Mouse (Mus musculus): ENCODE measurements at regions not wholly inside any gene's neighbourhood (a gene's known extent, or its start where the extent isn't known, plus 50 kb on each side); places are given as distances from the start of the nearest gene placed in this dataset.

DNA sequence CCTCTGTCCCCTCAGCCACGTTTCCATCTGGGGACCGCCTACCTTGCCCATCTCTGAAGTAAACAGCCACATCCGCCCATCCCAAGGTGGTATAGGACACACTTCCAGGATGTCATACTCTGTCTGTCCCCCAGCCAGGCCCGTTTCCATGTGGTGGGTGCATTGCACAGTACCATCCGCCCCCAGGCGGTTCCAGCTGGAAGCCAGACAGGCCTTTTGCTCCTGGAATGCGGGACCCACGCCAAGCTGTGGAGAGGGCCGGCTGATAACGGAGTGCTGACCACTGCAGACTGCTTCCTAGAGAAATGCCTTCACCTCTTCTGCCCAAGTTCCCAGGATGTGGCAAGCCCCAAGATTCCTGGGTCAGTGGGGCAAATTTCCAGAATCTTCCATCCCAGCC lies 65.1 kb upstream of the Ptpn1 start:
- Histone ChIP-seq H3K27ac (ENCODE audit: insufficient read depth, low read depth, low read length, poor library complexity, severe bottlenecking) (no peak overlapping the region), H3K9ac (ENCODE audit: insufficient read depth, low read depth, low read length, poor library complexity, severe bottlenecking) (no peak overlapping the region), H3K36me3 (ENCODE audit: control insufficient read depth, insufficient read depth, low read length, poor library complexity, severe bottlenecking) (no peaks in the 10 kb centered on the region), H3K4me1 (ENCODE audit: control insufficient read depth in 2 of 2, insufficient read depth in 2 of 2, low read length in 2 of 2, poor library complexity in 1 of 2) (peaks cover 0 to 2% of the 10 kb centered on the region in 2 experiments; a peak in 1 of 4 replicates), H3K9me3 (ENCODE audit: control insufficient read depth, insufficient read depth, low read depth, low read length) (no peaks in the 10 kb centered on the region), H3K4me3 (ENCODE audit: insufficient read depth in 1 of 2, low read depth in 1 of 2, low read length in 2 of 2, poor library complexity in 1 of 2, severe bottlenecking in 1 of 2) (no peak overlapping the region; a peak in 1 of 4 replicates)
- in situ Hi-C loops (cut with MboI; ENCODE audit: low sequenced_read_pairs in 2 of 2, unreplicated experiment in 2 of 2), result no loop called here
- DNase-seq (ENCODE audit: low read depth, low spot score), result no peak
- no peak for TF ChIP-seq ZC3H11A (IDR thresholded peaks at IDR 0.05; ENCODE audit: borderline replicate concordance, low read depth, low read length)
- TF ChIP-seq ZNF384 (IDR thresholded peaks at IDR 0.05; ENCODE audit: low read depth, low read length), result no peak
- no peak for TF ChIP-seq MAFK (IDR thresholded peaks at IDR 0.05; ENCODE audit: insufficient read depth, low read depth, low read length)
- no peak for TF ChIP-seq CHD2 (IDR thresholded peaks at IDR 0.05; ENCODE audit: low read depth, low read length)
- no peak for TF ChIP-seq HCFC1 (IDR thresholded peaks at IDR 0.05; ENCODE audit: borderline replicate concordance, insufficient read depth, low read length)

DNA sequence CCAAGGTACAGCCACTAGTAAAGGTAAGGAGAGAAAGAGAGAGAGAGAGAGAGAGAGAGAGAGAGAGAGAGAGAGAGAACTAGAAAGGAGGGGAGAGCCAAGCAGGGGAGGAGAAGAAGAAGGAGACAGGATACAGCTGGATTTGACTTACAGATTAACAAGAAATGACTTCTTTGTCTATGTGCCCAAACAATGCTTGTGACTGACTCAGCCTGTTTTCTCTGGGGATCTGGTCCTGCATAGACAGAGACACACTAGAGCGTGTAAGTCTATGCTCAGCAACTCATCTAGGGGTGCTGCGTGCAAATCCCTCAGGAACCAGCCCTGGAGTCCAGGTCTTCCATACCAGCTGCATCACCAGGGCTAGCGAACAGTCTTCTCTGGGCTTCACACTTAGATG lies 66.3 kb upstream of the Ptpn1 start:
- TF ChIP-seq HCFC1 (IDR thresholded peaks at IDR 0.05; ENCODE audit: borderline replicate concordance, insufficient read depth, low read length) (no peak), ZNF384 (IDR thresholded peaks at IDR 0.05; ENCODE audit: low read depth, low read length) (no peak), ZC3H11A (IDR thresholded peaks at IDR 0.05; ENCODE audit: borderline replicate concordance, low read depth, low read length) (no peak), CHD2 (IDR thresholded peaks at IDR 0.05; ENCODE audit: low read depth, low read length) (no peak), MAFK (IDR thresholded peaks at IDR 0.05; ENCODE audit: insufficient read depth, low read depth, low read length) (no peak)
- H3K4me3 ChIP-seq (ENCODE audit: insufficient read depth in 1 of 2, low read depth in 1 of 2, low read length in 2 of 2, poor library complexity in 1 of 2, severe bottlenecking in 1 of 2), result no peak overlapping the region
- no peak overlapping the region for H3K9ac ChIP-seq (ENCODE audit: insufficient read depth, low read depth, low read length, poor library complexity, severe bottlenecking)
- no peak overlapping the region for H3K27ac ChIP-seq (ENCODE audit: insufficient read depth, low read depth, low read length, poor library complexity, severe bottlenecking)
- no peaks in the 10 kb centered on the region for H3K9me3 ChIP-seq (ENCODE audit: control insufficient read depth, insufficient read depth, low read depth, low read length)
- in situ Hi-C loops (cut with MboI; ENCODE audit: low sequenced_read_pairs in 2 of 2, unreplicated experiment in 2 of 2), result no loop called here
- H3K4me1 ChIP-seq (ENCODE audit: control insufficient read depth in 2 of 2, insufficient read depth in 2 of 2, low read length in 2 of 2, poor library complexity in 1 of 2), result peaks cover 0 to 2% of the 10 kb centered on the region in 2 experiments; a peak in 1 of 4 replicates
- H3K36me3 ChIP-seq (ENCODE audit: control insufficient read depth, insufficient read depth, low read length, poor library complexity, severe bottlenecking), result no peaks in the 10 kb centered on the region
- DNase-seq (ENCODE audit: low read depth, low spot score), result no peak

DNA sequence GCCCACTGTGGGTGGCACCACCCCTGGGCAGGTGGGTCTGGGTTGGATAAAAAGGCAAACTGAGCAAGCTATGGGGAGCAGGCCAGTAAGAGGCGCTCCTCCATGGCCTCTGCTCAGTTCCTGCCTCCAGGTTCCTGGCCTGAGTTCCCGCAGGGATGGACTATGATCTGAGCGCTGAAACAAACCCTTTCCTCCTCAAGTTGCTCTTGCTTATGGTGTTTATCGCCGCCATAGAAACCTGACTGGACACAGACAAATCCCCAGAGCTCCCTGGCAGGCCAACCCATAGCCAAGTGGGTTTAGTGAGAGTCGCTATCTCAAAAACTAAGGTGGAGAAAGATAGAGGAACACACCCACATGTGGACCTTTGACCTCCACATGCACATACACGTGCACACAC lies 67.2 kb upstream of the Ptpn1 start:
- TF ChIP-seq HCFC1 (IDR thresholded peaks at IDR 0.05; ENCODE audit: borderline replicate concordance, insufficient read depth, low read length) (no peak), ZNF384 (IDR thresholded peaks at IDR 0.05; ENCODE audit: low read depth, low read length) (no peak), CHD2 (IDR thresholded peaks at IDR 0.05; ENCODE audit: low read depth, low read length) (no peak), MAFK (IDR thresholded peaks at IDR 0.05; ENCODE audit: insufficient read depth, low read depth, low read length) (no peak), ZC3H11A (IDR thresholded peaks at IDR 0.05; ENCODE audit: borderline replicate concordance, low read depth, low read length) (no peak)
- Histone ChIP-seq H3K4me1 (ENCODE audit: control insufficient read depth in 2 of 2, insufficient read depth in 2 of 2, low read length in 2 of 2, poor library complexity in 1 of 2) (peaks cover 0 to 2% of the 10 kb centered on the region in 2 experiments; a peak in 1 of 4 replicates), H3K4me3 (ENCODE audit: insufficient read depth in 1 of 2, low read depth in 1 of 2, low read length in 2 of 2, poor library complexity in 1 of 2, severe bottlenecking in 1 of 2) (no peak overlapping the region), H3K9me3 (ENCODE audit: control insufficient read depth, insufficient read depth, low read depth, low read length) (no peaks in the 10 kb centered on the region), H3K9ac (ENCODE audit: insufficient read depth, low read depth, low read length, poor library complexity, severe bottlenecking) (no peak overlapping the region), H3K27ac (ENCODE audit: insufficient read depth, low read depth, low read length, poor library complexity, severe bottlenecking) (no peak overlapping the region), H3K36me3 (ENCODE audit: control insufficient read depth, insufficient read depth, low read length, poor library complexity, severe bottlenecking) (no peaks in the 10 kb centered on the region)
- DNase-seq (ENCODE audit: low read depth, low spot score), result no peak
- in situ Hi-C loops (cut with MboI; ENCODE audit: low sequenced_read_pairs in 2 of 2, unreplicated experiment in 2 of 2), result no loop called here

DNA sequence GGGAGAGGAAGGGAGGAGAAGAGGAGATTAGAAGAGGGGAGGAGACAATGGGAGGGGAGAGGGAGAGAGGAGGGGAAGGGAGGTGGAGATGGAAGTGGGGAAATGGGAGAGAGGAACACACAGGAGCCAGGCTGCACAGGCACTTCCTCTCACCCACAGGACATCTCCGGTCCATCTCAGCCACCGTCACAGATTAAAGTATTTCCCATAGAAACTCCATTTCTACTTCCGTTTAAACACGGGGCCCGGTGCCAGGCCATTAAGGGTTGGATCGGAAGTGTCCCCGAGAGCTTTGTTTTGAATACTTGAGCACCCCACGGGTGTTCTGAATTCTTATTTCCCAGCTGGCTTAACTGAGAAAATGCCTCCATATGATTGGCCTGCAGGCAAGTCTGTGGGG lies 67.6 kb upstream of the Ptpn1 start:
- no peaks in the 10 kb centered on the region for H3K9me3 ChIP-seq (ENCODE audit: control insufficient read depth, insufficient read depth, low read depth, low read length)
- H3K4me3 ChIP-seq (ENCODE audit: insufficient read depth in 1 of 2, low read depth in 1 of 2, low read length in 2 of 2, poor library complexity in 1 of 2, severe bottlenecking in 1 of 2), result no peak overlapping the region
- no peak overlapping the region for H3K9ac ChIP-seq (ENCODE audit: insufficient read depth, low read depth, low read length, poor library complexity, severe bottlenecking)
- no peak for DNase-seq (ENCODE audit: low read depth, low spot score)
- H3K27ac ChIP-seq (ENCODE audit: insufficient read depth, low read depth, low read length, poor library complexity, severe bottlenecking), result no peak overlapping the region
- in situ Hi-C loops (cut with MboI; ENCODE audit: low sequenced_read_pairs in 2 of 2, unreplicated experiment in 2 of 2), result no loop called here
- peaks cover 0 to 2% of the 10 kb centered on the region in 2 experiments; a peak in 1 of 4 replicates for H3K4me1 ChIP-seq (ENCODE audit: control insufficient read depth in 2 of 2, insufficient read depth in 2 of 2, low read length in 2 of 2, poor library complexity in 1 of 2)
- no peaks in the 10 kb centered on the region for H3K36me3 ChIP-seq (ENCODE audit: control insufficient read depth, insufficient read depth, low read length, poor library complexity, severe bottlenecking)
- no peak for TF ChIP-seq ZC3H11A (IDR thresholded peaks at IDR 0.05; ENCODE audit: borderline replicate concordance, low read depth, low read length)
- TF ChIP-seq MAFK (IDR thresholded peaks at IDR 0.05; ENCODE audit: insufficient read depth, low read depth, low read length), result no peak
- no peak for TF ChIP-seq CHD2 (IDR thresholded peaks at IDR 0.05; ENCODE audit: low read depth, low read length)

DNA sequence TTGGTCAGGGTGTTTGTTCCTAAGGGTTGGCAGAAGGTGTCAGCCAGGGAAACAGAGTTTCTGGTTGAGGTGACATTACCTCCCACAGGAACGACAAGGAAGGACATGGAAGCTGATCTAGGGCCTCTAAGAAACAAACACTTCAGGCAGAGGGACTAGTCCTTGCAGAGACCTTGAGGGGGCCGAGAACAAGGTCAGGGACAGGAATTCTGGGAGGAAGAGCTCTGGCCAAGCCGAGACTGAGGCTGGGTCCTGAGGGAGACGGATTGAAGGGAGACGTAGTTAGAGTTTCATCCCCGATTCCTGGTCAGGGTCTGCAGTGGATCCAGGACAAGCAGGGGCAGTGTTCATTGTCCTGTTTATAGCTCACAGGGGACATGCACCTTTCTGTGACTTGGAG lies 68.2 kb upstream of the Ptpn1 start:
- DNase-seq (ENCODE audit: low read depth, low spot score), result no peak
- TF ChIP-seq HCFC1 (IDR thresholded peaks at IDR 0.05; ENCODE audit: borderline replicate concordance, insufficient read depth, low read length), result no peak
- TF ChIP-seq ZC3H11A (IDR thresholded peaks at IDR 0.05; ENCODE audit: borderline replicate concordance, low read depth, low read length), result no peak
- no peak for TF ChIP-seq CHD2 (IDR thresholded peaks at IDR 0.05; ENCODE audit: low read depth, low read length)
- TF ChIP-seq MAFK (IDR thresholded peaks at IDR 0.05; ENCODE audit: insufficient read depth, low read depth, low read length), result no peak
- no peak for TF ChIP-seq ZNF384 (IDR thresholded peaks at IDR 0.05; ENCODE audit: low read depth, low read length)
- Histone ChIP-seq H3K27ac (ENCODE audit: insufficient read depth, low read depth, low read length, poor library complexity, severe bottlenecking) (no peak overlapping the region), H3K4me3 (ENCODE audit: insufficient read depth in 1 of 2, low read depth in 1 of 2, low read length in 2 of 2, poor library complexity in 1 of 2, severe bottlenecking in 1 of 2) (no peak overlapping the region), H3K9ac (ENCODE audit: insufficient read depth, low read depth, low read length, poor library complexity, severe bottlenecking) (no peak overlapping the region), H3K4me1 (ENCODE audit: control insufficient read depth in 2 of 2, insufficient read depth in 2 of 2, low read length in 2 of 2, poor library complexity in 1 of 2) (peaks cover 0 to 2% of the 10 kb centered on the region in 2 experiments; a peak in 1 of 4 replicates), H3K9me3 (ENCODE audit: control insufficient read depth, insufficient read depth, low read depth, low read length) (no peaks in the 10 kb centered on the region), H3K36me3 (ENCODE audit: control insufficient read depth, insufficient read depth, low read length, poor library complexity, severe bottlenecking) (no peaks in the 10 kb centered on the region)
- in situ Hi-C loops (cut with MboI; ENCODE audit: low sequenced_read_pairs in 2 of 2, unreplicated experiment in 2 of 2), result no loop called here

Measured in ES-E14 (cell line).